Mouse (Mus musculus) retina, postnatal 1 day (tissue): Measurements from ENCODE around the gene Alkbh7.
A peak's percentile ranks its signal among the peaks of the same experiment; 100 is the strongest.

Source experiments
- DNase-seq: peaks from one replicate; pipeline ENCODE4 v3.0.0-alpha.2; 2012

Alkbh7 gene

DNA sequence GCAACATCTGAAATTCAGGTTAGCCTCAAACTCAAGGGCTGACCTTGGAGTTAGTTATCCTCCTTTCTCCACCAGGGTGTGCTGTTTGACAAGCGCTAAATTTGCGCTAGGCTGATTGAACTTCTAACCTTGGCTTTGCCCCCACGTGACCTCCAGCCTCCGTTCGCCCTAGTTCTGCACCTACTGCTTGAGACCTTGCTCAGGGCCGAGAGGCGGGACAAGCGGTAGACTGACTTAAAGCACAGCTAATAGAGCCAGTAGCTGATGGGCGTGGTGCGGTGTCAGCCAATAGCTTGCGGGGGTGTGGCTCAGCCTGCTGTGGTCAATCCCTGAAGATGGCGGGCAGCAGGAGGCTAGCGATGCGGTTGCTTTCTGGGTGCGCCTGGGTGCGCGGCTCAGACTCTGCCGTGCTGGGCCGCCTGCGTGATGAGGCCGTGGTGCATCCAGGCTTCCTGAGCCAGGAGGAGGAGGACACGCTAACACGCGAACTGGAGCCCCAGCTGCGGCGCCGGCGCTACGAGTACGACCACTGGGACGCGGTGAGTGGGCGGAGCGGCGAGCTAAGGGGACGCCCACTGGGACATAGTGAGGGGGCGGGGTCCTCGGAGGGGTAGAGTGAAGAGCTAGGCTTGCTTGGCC lies at the start of gene Alkbh7:
Alkbh7 (plus strand) TSS at position 311 of the 639 bp plus-strand sequence.
- peak; percentile 99 for DNase-seq

- DNase-seq, result peak; percentile 63
These were observed 46.2 kb upstream of the Alkbh7 start for GRCm38 (mm10) chr17:56950915-56951314.

DNA sequence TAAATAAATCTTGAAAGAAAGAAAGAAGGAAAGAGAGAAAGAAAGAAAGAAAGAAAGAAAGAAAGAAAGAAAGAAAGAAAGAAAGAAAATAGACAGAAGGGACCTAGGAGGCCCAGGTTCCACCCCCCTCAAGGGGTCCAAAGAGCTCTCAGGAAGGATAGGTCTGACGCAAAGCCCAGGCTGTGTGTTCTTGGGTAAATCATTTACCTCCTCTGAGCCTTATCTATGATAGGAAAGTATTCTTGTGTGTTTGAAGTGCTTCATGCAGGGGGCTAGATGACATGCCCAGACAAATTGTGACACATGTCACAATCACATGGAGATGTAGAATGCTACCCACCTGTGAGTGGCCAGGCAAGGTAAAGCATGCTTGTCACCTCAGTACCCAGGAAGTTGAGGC lies 44.5 kb upstream of the Alkbh7 start:
- no peak for DNase-seq

DNA sequence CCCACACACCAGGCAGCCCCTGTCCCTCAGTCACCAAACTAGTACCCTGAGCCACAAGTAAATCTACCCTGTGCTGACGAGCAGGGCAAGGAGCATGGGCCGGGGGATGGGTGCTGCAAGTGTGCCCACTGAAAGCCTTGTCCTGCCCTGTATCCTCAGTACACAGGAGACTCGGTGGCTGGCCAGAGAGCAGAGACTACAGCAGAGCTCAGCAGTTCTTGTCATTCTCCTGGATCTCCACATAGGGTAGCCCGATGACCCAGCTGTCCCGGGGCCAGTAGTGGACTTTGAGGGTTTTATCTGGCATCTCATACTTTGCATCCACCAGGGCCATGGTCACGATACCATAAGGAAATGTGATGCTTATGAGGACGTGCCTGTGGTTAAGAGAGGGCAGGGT lies 42.3 kb upstream of the Alkbh7 start:
- no peak for DNase-seq

GRCm38 (mm10) chr17:56957763-56958429 lies 39.2 kb upstream of the Alkbh7 start:
- no peak for DNase-seq

- no peak for DNase-seq
These were observed 38.5 kb upstream of the Alkbh7 start for GRCm38 (mm10) chr17:56958667-56959066.

DNA sequence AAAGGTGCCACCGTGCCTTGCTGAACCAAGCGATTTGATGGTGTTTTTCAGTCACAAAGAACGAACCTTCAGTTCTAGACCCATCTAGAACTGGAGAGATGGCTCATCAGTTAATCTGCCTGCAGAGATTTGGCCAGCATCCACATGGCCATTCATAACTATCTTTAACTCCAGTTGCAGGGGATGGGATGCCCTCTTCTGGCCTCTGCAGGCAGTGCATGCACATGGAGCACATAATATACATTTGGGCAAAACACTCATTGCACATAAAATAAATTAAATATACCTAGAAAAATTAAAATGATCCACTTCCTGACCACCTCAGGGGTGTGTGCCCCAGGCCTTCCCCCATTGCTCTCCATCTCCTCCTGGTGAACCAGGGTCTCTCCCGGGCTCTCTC lies 35.3 kb upstream of the Alkbh7 start:
- no peak for DNase-seq

DNA sequence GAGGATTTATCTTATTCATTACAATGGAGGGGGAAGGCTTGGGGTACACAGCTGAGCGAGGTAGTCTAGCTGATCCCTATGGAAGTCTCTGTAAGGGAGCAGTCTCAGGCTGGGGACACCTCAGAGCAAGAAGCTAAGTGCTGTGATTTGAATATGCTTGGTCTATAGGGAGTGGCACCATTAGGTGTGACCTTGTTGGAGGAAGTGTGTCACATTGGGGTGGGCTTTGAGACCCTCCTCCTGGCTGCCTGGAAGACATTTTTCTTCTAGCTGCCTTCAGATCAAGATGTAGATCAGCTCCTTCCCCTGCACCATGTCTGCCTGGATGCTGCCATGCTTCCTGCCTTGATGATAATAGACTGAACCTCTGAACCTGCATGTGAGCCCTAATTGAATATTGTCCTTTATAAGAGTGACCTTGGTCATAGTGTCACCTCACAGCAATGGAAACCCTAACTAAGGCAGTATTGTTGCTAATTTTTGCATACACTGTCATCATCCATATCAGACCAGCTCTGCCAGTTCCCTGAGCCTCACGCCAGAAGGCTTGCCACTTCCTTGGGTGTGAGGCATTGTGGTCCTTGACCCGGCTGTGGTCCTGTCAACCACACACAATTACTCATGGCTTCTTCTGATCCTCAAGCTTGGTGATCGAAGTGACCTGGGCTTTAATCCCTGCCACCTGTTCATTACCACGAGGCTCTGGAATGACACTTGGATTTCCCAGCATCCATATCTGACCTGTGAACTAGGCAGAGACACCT lies 34.3 kb upstream of the Alkbh7 start:
- DNase-seq, result no peak

- no peak for DNase-seq
These were observed 33.5 kb upstream of the Alkbh7 start for GRCm38 (mm10) chr17:56963646-56964045.

DNA sequence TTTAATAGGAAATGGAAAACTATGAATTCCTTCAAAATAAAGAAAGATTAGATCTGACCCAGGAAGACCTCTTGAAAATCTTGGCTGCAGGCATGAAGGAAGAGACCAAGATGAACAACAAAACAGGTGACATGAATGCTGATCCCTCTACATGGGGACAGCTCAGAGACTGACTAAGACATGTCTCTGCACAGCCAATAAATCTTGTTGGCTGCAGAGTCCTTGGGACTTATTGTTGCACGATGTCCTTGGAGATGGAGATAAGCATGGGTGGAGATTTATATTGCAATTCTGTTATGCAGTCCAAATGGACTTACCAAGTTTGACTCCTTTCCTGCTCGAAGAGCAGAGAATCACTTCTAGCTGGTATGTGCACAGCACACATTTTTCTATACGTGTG lies 27.8 kb upstream of the Alkbh7 start:
- DNase-seq, result no peak

DNA sequence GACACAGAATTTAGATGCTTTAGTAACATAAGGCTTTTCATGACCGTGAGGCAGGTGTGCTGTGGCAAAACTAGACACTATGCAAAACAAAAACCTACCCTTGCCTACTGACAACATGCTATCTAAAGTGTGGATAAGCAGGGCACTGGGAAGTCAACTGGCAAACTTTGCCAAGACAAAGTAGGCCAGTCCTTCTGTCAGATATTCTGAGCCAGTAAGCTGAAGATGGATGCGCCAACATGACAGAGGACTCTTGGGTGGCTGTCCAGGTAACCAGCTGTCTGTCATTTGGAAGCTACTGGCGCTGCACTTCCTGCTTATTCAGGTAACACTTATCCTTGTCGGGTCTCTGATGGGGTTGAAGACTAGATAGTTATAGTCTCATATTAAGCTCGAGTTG lies 27.1 kb upstream of the Alkbh7 start:
- no peak for DNase-seq

GRCm38 (mm10) chr17:56973956-56974707 lies 23.0 kb upstream of the Alkbh7 start:
- no peak for DNase-seq

GRCm38 (mm10) chr17:56974708-56975240 lies 22.4 kb upstream of the Alkbh7 start:
- DNase-seq, result no peak

DNA sequence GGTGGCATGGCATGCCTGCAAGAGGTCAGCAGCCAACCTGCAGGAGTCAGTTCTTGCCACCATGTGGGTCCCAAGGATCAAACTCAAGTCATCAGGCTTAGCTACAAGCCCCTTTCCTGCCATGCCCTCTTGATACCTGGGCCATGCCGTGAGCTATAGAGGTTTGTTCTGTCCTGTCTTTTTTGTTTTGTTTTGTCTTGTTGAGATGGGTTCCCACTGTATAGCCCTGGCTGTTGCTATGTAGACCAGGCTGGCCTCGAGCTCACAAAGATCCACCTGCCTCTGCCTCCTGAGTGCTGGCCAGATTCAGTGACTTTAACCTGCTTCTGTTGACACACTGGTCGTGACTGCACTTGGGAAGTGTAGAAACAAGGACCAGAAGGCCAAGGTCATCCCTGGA lies 21.7 kb upstream of the Alkbh7 start:
- no peak for DNase-seq

DNA sequence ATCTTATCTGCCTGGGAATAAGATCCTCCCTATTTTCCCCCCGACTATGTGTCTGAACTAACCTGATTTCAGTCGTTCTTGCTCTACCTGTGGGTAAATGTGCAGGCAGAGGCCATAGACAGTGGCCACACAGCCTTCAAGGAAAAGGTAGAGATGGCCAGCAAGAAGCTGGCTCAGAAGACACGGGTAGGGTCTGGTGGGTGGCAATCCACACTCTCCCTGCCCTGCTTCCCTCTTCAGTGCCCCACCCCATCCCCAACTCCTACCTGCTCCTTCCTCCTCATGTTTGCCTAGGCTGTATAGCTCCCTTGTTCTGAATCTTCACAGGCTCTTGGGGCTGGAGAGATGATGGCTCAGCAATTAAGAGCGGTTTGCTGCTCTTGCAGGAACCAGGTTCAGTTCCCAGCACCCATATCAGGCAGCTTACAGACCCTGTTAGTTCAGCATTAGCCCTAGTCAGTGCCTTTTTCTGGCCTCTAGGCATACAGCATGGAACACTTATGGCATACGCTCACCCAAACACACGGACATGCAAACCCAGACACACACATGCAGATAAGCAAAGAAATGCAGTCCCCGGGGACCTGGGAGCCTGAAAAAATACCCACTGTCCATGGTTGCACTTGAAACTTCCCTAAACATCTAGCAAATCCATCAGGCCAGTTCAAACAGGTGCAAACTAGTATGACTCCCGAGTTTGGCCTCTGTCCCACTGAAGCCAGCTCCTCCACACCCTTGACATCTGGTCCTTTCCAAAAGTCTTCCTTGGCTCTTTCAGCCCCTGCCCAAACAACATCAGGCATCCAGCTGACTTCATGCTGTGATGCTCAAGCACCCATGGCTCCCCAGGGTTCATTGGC lies 20.4 kb upstream of the Alkbh7 start:
- DNase-seq, result no peak

GRCm38 (mm10) chr17:56979524-56979923 lies 17.6 kb upstream of the Alkbh7 start:
- DNase-seq, result no peak

DNA sequence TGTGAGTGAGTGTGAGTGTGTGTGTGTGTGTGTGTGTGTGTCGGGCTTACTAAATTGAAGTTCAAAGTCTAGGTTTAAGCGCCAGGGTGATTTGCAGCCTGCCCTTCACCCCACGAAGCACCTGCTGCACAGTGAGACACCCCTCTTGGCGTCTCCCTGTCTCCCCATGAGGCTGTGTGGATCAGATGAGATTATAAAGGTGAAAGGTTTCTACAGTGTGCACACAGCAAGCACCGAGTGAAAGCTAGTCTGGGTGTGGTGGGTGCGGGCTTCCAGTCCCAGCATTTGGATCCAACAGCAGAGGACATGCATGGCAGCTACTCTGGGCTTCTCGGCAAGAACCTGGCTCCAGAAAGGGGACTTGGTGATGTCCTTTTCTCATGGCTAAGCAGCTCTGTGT lies 16.1 kb upstream of the Alkbh7 start:
- no peak for DNase-seq

DNA sequence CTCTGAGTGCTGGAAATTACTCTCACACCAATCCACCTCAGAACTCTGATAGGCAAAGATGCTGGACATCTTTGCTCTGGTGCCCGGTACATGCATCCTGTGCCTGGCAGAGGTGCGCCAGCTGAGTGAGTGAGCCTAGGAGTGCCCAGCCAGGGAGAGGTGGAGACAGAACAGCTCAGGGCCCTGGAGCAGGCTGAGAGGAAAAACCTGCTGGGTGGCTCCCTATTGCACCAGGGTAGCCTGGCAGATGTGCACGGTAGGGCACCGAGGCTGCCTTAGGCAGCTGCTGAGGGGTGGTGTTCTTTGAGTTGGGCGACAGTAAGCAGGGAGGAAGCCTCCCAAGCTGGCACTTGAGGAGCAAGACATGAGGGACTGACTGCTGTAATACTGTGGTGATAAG lies 15.1 kb upstream of the Alkbh7 start, which contains the start of gene Acer1:
Acer1 (minus strand) TSS at position 114 of the 400 bp plus-strand sequence.
- no peak for DNase-seq

DNA sequence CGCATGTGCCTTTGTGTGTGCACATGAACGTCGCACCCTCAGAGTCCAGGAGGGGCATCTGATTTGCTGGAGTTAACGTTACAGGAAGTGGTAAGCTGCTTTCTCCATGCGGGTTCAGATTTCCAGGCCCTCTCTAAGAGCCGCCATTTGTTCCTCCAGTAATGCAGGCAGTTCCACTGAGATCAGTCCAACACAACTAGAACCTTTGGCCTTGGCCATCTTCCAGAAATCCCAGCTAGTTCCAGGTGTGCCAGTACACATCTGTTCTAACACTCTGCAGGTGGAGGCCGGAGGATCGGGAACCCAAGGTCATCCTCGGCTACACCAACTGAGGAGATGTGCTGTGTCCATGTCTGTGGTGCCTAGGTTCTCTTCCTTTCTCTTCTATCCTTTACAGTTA lies 12.3 kb upstream of the Alkbh7 start:
- DNase-seq, result no peak

GRCm38 (mm10) chr17:56985656-56986055 lies 11.5 kb upstream of the Alkbh7 start:
- no peak for DNase-seq

GRCm38 (mm10) chr17:56986105-56986805 lies 10.9 kb upstream of the Alkbh7 start:
- DNase-seq, result no peak
